Mouse (Mus musculus) C2C12 (cell line): ENCODE data around the gene Nsd1.

Experiments used
- CEBPB ChIP-seq: IDR thresholded peaks from one replicate; pipeline ENCODE4 v1.6.1; 2011; ENCODE audit warnings: low read depth, mild to moderate bottlenecking, control low read depth, moderate library complexity
- CTCF ChIP-seq: IDR thresholded peaks from one replicate; pipeline ENCODE4 v1.5.1; 2011; ENCODE audit not compliant: control insufficient read depth, insufficient read depth, insufficient read length
- FOSL1 ChIP-seq: IDR thresholded peaks from one replicate; pipeline ENCODE4 v1.8.0; 2011; ENCODE audit warnings: mild to moderate bottlenecking, low read length; ENCODE audit not compliant: poor library complexity, insufficient read depth, severe bottlenecking
- MAX ChIP-seq: IDR thresholded peaks from one replicate; pipeline ENCODE4 v1.6.1; 2011; ENCODE audit warnings: mild to moderate bottlenecking, control low read depth
- MYOD1 ChIP-seq: IDR thresholded peaks from one replicate; pipeline ENCODE4 v1.6.1; 2011; ENCODE audit warnings: low read depth; ENCODE audit not compliant: control insufficient read depth, insufficient read length
- MYOG ChIP-seq: IDR thresholded peaks from one replicate; pipeline ENCODE4 v1.6.1; 2011; ENCODE audit not compliant: control insufficient read depth, insufficient read length; ENCODE audit errors: extremely low read depth
- USF1 ChIP-seq: IDR thresholded peaks from one replicate; pipeline ENCODE4 v1.6.1; 2011; ENCODE audit warnings: low read depth, mild to moderate bottlenecking, control low read depth, moderate library complexity

GRCm38 (mm10) chr13:55337341-55337975 lies 127.9 kb downstream of the Nsd1 start:
- TF ChIP-seq CTCF, result no peak
- no peak for TF ChIP-seq USF1
- TF ChIP-seq MAX, result no peak
- TF ChIP-seq MYOG, result no peak
- TF ChIP-seq CEBPB, result no peak
- no peak for TF ChIP-seq MYOD1
- TF ChIP-seq FOSL1, result no peak
